Mouse (Mus musculus) liver, embryonic 14.5 days (tissue): ENCODE measurements around the gene Heatr4.

Experiments used
- CTCF ChIP-seq: IDR thresholded peaks from 2 replicates; pipeline ENCODE4 v1.5.1; 2016; ENCODE audit warnings: antibody characterized with exemption, low read depth, control low read depth
- EP300 ChIP-seq: IDR thresholded peaks from 2 replicates; pipeline ENCODE4 v1.6.1; 2016; ENCODE audit warnings: antibody characterized with exemption, low read depth

DNA sequence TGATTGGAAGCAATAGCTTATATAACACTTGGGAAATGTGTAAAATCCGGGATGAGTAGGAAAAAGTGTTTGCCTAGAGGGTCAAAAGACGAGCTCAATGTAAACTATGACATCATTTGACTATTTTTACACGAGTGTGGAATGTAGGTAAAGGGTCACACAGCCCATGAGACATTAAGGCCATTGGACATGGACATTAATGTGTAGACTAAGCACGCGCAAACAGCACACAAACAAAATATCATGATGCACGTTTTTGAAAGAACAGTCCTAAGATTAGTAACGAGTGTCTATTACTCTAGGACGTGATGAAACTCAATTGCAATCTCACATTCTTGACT is 2.6 kb upstream of the Heatr4 start:
- TF ChIP-seq CTCF (no peak), EP300 (no peak)
